Mouse (Mus musculus) brown adipose tissue, adult 24 weeks (tissue): Measurements from ENCODE around the gene Usp6nl. TPM values are rescaled to one million over a fixed set of nuclear protein-coding genes. Genes with fewer than 3 reads are reported as not detected.
A peak's percentile ranks its signal among the peaks of the same experiment; 100 is the strongest.

ENCODE experiments used
- H3K27ac ChIP-seq: fragments of 200-500 bp; replicated peaks from 2 replicates; pipeline ENCODE4 v1.5.1; 2012; ENCODE audit warnings: low read depth, mild to moderate bottlenecking, low read length
- H3K4me1 ChIP-seq: fragments of 200-500 bp; 2 replicates; pipeline ENCODE4 v1.6.1; 2012; ENCODE audit warnings: low read length, mixed read lengths; ENCODE audit not compliant: control insufficient read depth, insufficient read depth, insufficient read length
- H3K4me3 ChIP-seq: fragments of 200-500 bp; 2 replicates; pipeline ENCODE4 v1.5.1; 2012; ENCODE audit warnings: low read depth, mild to moderate bottlenecking, low read length, moderate library complexity; ENCODE audit not compliant: insufficient read depth
- polyA plus RNA-seq: library from polyadenylated mRNA; stranded (reverse); fragments of >200 nt; gene quantifications from 2 replicates; pipeline ENCODE4 v1.2.4, GENCODE M21; 2012; ENCODE audit not compliant: missing spikeins, insufficient read depth, insufficient read length

Gene Usp6nl
- polyA plus RNA-seq, 1 experiment = 5.6 TPM

- H3K27ac ChIP-seq = peak overlapping the region; percentile 97
- H3K4me1 ChIP-seq = peaks cover 33% of the 10 kb centered on the region; the same call in 1 of the 2 replicates
- peak overlapping the region; percentile 8; the same call in 1 of the 2 replicates for H3K4me3 ChIP-seq
These were observed 156.0 kb downstream of the Usp6nl start for GRCm38 (mm10) chr2:6478361-6478965.

GRCm38 (mm10) chr2:6478966-6479391 lies 156.5 kb downstream of the Usp6nl start:
- H3K4me1 ChIP-seq = peaks cover 37% of the 10 kb centered on the region; the same call in 1 of the 2 replicates
- peak overlapping the region; percentile 97 for H3K27ac ChIP-seq
- H3K4me3 ChIP-seq = no peak overlapping the region

GRCm38 (mm10) chr2:6479620-6480019 lies 157.2 kb downstream of the Usp6nl start:
- peaks cover 39% of the 10 kb centered on the region; the same call in 1 of the 2 replicates for H3K4me1 ChIP-seq
- H3K4me3 ChIP-seq = no peak overlapping the region
- H3K27ac ChIP-seq = peak overlapping the region; percentile 97

GRCm38 (mm10) chr2:6481966-6482365 lies 159.5 kb downstream of the Usp6nl start:
- Histone ChIP-seq H3K4me1 (peaks cover 39% of the 10 kb centered on the region; the same call in 1 of the 2 replicates), H3K27ac (no peak overlapping the region), H3K4me3 (no peak overlapping the region)

- no peak overlapping the region for H3K27ac ChIP-seq
- H3K4me3 ChIP-seq = no peak overlapping the region
- peaks cover 37% of the 10 kb centered on the region; the same call in 1 of the 2 replicates for H3K4me1 ChIP-seq
These were observed 159.9 kb downstream of the Usp6nl start for GRCm38 (mm10) chr2:6482411-6482810.

- peak overlapping the region; percentile 1; the same call in 1 of the 2 replicates for H3K27ac ChIP-seq
- peaks cover 30% of the 10 kb centered on the region; the same call in 1 of the 2 replicates for H3K4me1 ChIP-seq
- H3K4me3 ChIP-seq = no peak overlapping the region
These were observed 160.9 kb downstream of the Usp6nl start for GRCm38 (mm10) chr2:6483081-6483992.

GRCm38 (mm10) chr2:6484179-6484578 lies 161.7 kb downstream of the Usp6nl start:
- Histone ChIP-seq H3K4me3 (no peak overlapping the region), H3K4me1 (peaks cover 26% of the 10 kb centered on the region; the same call in 1 of the 2 replicates), H3K27ac (peak overlapping the region; percentile 1; the same call in 1 of the 2 replicates)

- no peak overlapping the region for H3K27ac ChIP-seq
- H3K4me3 ChIP-seq = no peak overlapping the region
- H3K4me1 ChIP-seq = peaks cover 10% of the 10 kb centered on the region; the same call in 1 of the 2 replicates
These were observed 165.4 kb downstream of the Usp6nl start for GRCm38 (mm10) chr2:6487566-6488488.

GRCm38 (mm10) chr2:6488489-6489056 lies 166.1 kb downstream of the Usp6nl start:
- Histone ChIP-seq H3K4me3 (no peak overlapping the region), H3K4me1 (peaks cover 5% of the 10 kb centered on the region; the same call in 1 of the 2 replicates), H3K27ac (no peak overlapping the region)

- no peak overlapping the region for H3K27ac ChIP-seq
- H3K4me3 ChIP-seq = no peak overlapping the region
- no peaks in the 10 kb centered on the region for H3K4me1 ChIP-seq
These were observed 167.6 kb downstream of the Usp6nl start for GRCm38 (mm10) chr2:6490076-6490475.

GRCm38 (mm10) chr2:6490870-6491269 lies 168.4 kb downstream of the Usp6nl start:
- no peaks in the 10 kb centered on the region for H3K4me1 ChIP-seq
- no peak overlapping the region for H3K27ac ChIP-seq

GRCm38 (mm10) chr2:6493886-6494285 lies 171.4 kb downstream of the Usp6nl start:
- Histone ChIP-seq H3K4me3 (no peak overlapping the region), H3K4me1 (no peaks in the 10 kb centered on the region), H3K27ac (no peak overlapping the region)

More at GRCm38 (mm10) chr2:6490870-6491269, 168.4 kb downstream of the Usp6nl start:
- H3K4me3 ChIP-seq = no peak overlapping the region
